ENCODE assay signal across 35 mouse cellular contexts in genomic region chr4:58293099-58293498, GRCm38 (mm10). TPM values are rescaled to one million over a fixed set of nuclear protein-coding genes. Genes with fewer than 3 reads are reported as not detected.
"Had no signal": no experiment of that assay in that cellular context is flagged by ENCODE, and none has a peak within 500 bp of the region (broad histone marks: within the 10 kb centered on the region; RNA-seq: fewer than 3 reads in every experiment).

No protein-coding gene starts in this region.

- H3K9me3 ChIP-seq: limb, embryonic 10.5 days; limb, embryonic 12.5 days; limb, embryonic 13.5 days; limb, embryonic 15.5 days; liver, embryonic 12.5 days; liver, embryonic 13.5 days; liver, embryonic 15.5 days; lung, embryonic 15.5 days; megakaryocyte, embryonic 14.5 days; midbrain, embryonic 10.5 days; midbrain, embryonic 12.5 days; midbrain, embryonic 13.5 days; midbrain, embryonic 15.5 days had no signal

- H3K27ac ChIP-seq: left cerebral cortex, adult 2 months; limb, embryonic 10.5 days; limb, embryonic 12.5 days; limb, embryonic 13.5 days; limb, embryonic 15.5 days; liver, embryonic 12.5 days; liver, embryonic 13.5 days; liver, embryonic 14.5 days; liver, embryonic 15.5 days; lung, embryonic 15.5 days; macrophage; midbrain, embryonic 10.5 days; midbrain, embryonic 12.5 days; midbrain, embryonic 13.5 days; midbrain, embryonic 15.5 days had no signal

- DNase-seq: left cerebral cortex, postnatal 4 days; liver; liver, embryonic 13.5 days; liver, postnatal 0 days; lung, adult 18-20 months; lung, adult 2 months; lung, embryonic 14.5 days; lung, postnatal 10 days; lung, postnatal 14 days; lung, postnatal 36 days; lung, postnatal 4 days; midbrain, embryonic 14.5 days had no signal

- H3K4me2 ChIP-seq: limb, embryonic 12.5 days; limb, embryonic 13.5 days; limb, embryonic 15.5 days; liver, embryonic 11.5 days; liver, embryonic 12.5 days; liver, embryonic 13.5 days; liver, embryonic 15.5 days; lung, embryonic 14.5 days; lung, embryonic 15.5 days; midbrain, embryonic 11.5 days; midbrain, embryonic 12.5 days; midbrain, embryonic 13.5 days; midbrain, embryonic 15.5 days had no signal

- H3K4me1 ChIP-seq: limb, embryonic 10.5 days; limb, embryonic 12.5 days; limb, embryonic 13.5 days; limb, embryonic 15.5 days; liver, embryonic 12.5 days; liver, embryonic 13.5 days; liver, embryonic 15.5 days; lung, embryonic 15.5 days; midbrain, embryonic 10.5 days; midbrain, embryonic 12.5 days; midbrain, embryonic 13.5 days; midbrain, embryonic 15.5 days had no signal

- H3K36me3 ChIP-seq: limb, embryonic 10.5 days; limb, embryonic 12.5 days; limb, embryonic 13.5 days; limb, embryonic 15.5 days; liver, embryonic 12.5 days; liver, embryonic 13.5 days; liver, embryonic 15.5 days; lung, embryonic 15.5 days; midbrain, embryonic 10.5 days; midbrain, embryonic 12.5 days; midbrain, embryonic 13.5 days; midbrain, embryonic 15.5 days had no signal

- H3K4me3 ChIP-seq: left cerebral cortex, adult 2 months; limb, embryonic 10.5 days; limb, embryonic 12.5 days; limb, embryonic 13.5 days; limb, embryonic 15.5 days; liver, embryonic 12.5 days; liver, embryonic 13.5 days; liver, embryonic 15.5 days; lung, embryonic 15.5 days; megakaryocyte, embryonic 14.5 days; midbrain, embryonic 10.5 days; midbrain, embryonic 12.5 days; midbrain, embryonic 13.5 days; midbrain, embryonic 15.5 days; myocyte had no signal

- H3K9ac ChIP-seq: limb, embryonic 12.5 days; limb, embryonic 13.5 days; limb, embryonic 15.5 days; liver, embryonic 12.5 days; liver, embryonic 13.5 days; liver, embryonic 14.5 days; liver, embryonic 15.5 days; liver, postnatal 0 days; lung, embryonic 14.5 days; lung, embryonic 15.5 days; midbrain, embryonic 12.5 days; midbrain, embryonic 13.5 days; midbrain, embryonic 15.5 days had no signal

- H3K27me3 ChIP-seq: limb, embryonic 12.5 days; limb, embryonic 13.5 days; limb, embryonic 15.5 days; liver, embryonic 12.5 days; liver, embryonic 13.5 days; liver, embryonic 15.5 days; lung, embryonic 15.5 days; megakaryocyte, embryonic 14.5 days; midbrain, embryonic 12.5 days; midbrain, embryonic 13.5 days; midbrain, embryonic 15.5 days had no signal

RNA-seq across cellular contexts. Expression of gene Musk, which starts 7.3 kb away (rescaled TPM):
- total RNA-seq: liver, adult 2 months; megakaryocyte, adult 5-6 weeks; megakaryocyte-erythroid progenitor cell, adult 5-6 weeks; monocyte, adult 5-6 weeks had no signal
- polyA plus RNA-seq: liver, adult 2 months; liver, embryonic 11.5 days; liver, embryonic 14.5 days; lung, embryonic 14.5 days; lung, postnatal 0 days; macrophage; midbrain, embryonic 11.5 days; midbrain, embryonic 12.5 days; midbrain, embryonic 13.5 days; midbrain, embryonic 14.5 days; midbrain, embryonic 15.5 days had no signal
